Mouse (Mus musculus) lung, adult 18-20 months (tissue): Measurements from ENCODE around the gene Ppp1r18.

ENCODE experiments used
- DNase-seq, 2 experiments: peaks; one replicate each; pipeline ENCODE4 v3.0.0; 2022; ENCODE audit warnings: mixed read lengths in 2 of 2

Gene Ppp1r18

DNA sequence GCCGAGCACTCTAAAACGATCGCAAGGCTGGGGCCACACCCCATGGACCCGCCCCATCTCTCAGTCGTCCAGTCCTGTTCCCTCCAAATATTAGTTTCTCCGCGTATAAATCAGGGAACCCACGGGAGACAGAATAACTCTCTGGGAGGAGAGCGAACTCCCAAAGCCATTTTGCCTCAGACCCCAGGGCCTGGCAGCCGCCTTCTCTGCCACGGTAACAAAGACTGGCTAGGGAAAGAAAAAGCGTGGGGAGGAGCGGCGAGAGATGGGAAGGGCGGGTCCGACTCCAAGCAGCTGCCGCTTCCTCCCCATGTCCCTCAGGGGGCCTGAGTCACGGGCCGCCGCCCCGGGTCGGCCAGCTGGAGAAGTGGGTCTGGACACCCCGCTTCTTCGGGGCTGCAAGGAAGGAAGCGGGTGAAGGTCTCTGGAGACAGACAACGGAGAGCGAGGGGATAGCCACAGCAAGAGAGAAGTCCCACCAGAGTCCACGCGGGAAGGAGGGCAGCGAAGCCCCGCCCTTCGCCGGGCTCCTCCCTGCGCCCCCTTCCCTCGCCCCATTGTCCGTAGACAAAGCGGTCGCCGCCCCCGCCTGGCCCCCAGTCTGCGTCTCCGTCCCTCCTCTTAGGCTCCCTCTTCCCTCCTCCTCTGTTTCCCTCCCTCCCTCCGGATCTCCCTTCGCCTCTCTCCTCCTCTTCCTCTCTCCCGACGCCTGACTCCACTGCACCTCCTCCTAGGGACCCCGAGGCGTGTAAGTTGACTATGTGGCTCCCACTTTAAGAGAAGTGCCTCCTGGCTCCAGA is at the start of gene Ppp1r18:
Gene Ppp1r18 (plus strand): TSS at position 113 of the 800 bp plus-strand sequence.
- DNase-seq = peak; percentile 72 to 75

- no peak for DNase-seq
Observed at GRCm38 (mm10) chr17:35815836-35816235, 49.6 kb upstream of the Ppp1r18 start.

GRCm38 (mm10) chr17:35816686-35817085 is 48.7 kb upstream of the Ppp1r18 start:
- no peak for DNase-seq

DNA sequence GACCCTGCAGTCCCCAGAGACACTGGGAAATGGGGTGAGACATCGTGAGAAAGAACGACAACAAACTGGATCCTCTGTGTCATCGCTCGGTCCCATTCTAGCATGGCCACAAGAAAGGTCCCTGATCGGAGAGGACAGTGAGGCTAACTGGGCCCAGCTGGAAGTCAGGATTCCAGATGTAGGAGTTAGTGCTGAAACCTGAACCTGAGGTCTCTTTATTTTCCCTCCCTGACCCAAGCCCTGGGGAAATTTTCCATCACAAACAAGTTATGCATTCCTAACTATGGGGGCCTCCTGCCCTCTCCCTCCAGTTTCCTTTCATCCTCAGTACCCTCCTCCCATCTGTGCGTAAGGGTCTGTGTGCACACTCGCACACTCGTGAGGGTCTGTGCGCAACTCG is 48.2 kb upstream of the Ppp1r18 start:
- no peak for DNase-seq

DNA sequence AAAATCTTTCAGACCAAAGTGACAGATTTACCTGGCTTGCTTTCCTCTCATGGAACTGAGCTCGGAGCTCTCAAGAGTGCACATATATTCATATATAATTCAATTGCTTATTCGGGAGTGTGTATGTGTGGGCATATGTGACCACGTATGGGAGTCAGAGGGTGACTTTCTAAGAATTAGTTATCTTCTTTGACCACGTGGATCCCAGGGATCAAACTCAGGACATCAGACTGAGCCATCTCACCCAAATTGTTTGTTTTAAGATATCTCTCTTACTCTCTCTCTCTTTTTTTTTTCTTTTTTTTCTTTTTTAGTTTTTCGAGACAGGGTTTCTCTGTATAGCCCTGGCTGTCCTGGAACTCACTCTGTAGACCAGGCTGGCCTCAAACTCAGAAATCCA is 45.3 kb upstream of the Ppp1r18 start:
- DNase-seq = no peak

GRCm38 (mm10) chr17:35821439-35822430 is 43.7 kb upstream of the Ppp1r18 start, which contains the start of gene Ier3:
Gene Ier3 (plus strand): TSS chr17:35821684.
- DNase-seq = peak; percentile 95 to 97

DNA sequence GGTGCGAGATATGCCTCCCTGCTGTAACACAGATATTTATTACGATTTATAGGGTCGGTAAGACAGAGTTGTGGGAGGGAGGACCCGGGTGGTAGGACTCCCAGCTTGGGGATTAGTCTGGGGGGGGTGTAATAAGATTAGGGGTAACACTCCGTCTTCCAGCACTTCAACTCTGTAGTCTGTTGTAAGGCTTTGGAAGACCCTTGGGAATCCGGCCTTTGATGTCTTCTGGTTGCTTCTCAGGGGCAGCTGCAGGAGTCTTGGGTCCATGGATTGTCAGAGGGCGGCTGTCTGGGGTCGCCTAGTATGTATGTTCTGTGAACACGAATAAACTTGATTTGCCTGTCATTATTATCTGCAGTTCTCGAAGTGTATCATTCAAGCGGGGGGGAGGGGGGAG is 42.8 kb upstream of the Ppp1r18 start:
- DNase-seq = no peak

DNA sequence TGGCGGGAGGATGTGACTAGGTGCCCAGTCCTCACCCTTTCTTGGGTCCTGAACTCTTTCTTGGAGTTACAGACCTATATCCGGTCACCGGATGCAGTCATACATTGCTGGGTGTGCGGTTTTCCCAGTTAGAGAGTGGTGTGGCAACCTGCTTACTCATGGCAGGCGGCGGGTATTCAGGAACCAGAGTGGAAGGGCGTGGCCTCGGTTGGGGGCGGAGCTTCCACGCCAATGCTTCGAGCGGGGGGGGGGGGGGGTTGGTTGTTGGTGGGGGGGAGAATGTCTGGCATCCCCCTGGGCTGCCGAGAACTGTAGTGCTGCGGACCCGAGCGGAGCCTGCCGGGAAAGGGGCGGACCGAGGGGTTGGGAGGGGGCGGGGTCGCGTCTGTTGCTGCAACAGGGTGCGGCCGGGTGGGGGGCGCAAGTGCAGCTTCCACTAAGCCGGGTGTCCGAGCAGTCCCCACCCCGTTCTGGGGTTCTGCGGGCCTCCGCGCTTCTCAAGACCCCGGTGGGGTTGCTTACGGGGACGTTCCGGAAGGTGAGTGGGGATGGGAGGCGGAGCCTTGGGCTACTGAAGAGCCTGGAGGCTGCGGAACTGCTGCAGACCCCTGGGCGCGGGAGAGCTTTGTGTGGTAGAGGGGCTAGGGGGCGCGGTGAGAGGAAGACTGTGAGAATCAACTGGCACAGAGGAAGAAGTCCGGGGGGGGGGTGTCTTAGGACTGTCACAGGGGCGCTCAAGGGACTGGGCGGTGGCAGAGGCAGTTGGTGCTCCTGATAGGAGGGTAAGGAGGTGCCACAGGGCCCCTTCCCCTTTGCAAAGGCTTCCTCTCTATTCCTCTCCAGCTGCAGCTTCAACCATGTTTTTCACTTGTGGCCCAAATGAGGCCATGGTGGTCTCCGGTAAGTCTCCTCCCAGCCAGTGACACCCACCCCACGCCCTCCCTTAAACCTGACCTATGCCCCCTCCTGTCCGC is 42.1 kb upstream of the Ppp1r18 start, which contains the start of gene Flot1:
Gene Flot1 (plus strand): TSS at position 267 of the 974 bp plus-strand sequence.
- peak; percentile 91 to 94 for DNase-seq

- DNase-seq = no peak
Observed at GRCm38 (mm10) chr17:35824402-35824801, 41.0 kb upstream of the Ppp1r18 start.

DNA sequence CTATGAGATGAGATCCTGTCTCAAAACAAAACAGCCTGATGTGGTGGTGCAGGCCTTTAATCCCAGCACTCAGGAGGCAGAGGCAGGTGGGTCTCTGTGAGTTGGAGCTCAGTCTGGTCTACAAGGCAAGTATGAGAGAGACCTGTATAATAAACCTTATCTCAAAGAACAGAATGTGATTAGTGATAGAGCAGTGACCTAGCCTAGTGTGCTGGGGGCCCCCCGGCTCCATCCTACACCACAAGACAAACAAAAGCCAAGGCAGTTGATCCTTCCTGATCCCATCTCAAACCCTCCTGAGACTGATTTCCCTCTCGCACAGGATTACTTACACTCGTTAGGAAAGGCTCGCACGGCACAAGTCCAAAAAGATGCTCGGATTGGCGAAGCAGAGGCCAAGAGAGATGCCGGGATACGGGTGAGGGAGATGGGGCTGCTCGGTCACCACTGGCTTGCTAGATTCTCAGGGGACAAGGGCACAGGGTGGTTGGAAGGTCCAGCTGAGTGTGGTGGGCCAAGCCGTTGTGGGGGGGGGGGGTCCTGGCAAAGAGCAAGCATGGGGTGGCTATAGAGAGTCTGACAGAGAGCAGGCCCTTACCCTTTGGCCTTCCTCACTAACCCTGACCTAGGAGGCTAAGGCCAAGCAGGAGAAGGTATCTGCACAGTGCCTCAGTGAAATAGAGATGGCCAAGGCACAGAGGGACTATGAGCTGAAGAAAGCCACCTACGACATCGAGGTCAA is 40.1 kb upstream of the Ppp1r18 start:
- DNase-seq = no peak

- peak; percentile 87 to 89 for DNase-seq
Observed at GRCm38 (mm10) chr17:35829737-35830136, 35.7 kb upstream of the Ppp1r18 start.

DNA sequence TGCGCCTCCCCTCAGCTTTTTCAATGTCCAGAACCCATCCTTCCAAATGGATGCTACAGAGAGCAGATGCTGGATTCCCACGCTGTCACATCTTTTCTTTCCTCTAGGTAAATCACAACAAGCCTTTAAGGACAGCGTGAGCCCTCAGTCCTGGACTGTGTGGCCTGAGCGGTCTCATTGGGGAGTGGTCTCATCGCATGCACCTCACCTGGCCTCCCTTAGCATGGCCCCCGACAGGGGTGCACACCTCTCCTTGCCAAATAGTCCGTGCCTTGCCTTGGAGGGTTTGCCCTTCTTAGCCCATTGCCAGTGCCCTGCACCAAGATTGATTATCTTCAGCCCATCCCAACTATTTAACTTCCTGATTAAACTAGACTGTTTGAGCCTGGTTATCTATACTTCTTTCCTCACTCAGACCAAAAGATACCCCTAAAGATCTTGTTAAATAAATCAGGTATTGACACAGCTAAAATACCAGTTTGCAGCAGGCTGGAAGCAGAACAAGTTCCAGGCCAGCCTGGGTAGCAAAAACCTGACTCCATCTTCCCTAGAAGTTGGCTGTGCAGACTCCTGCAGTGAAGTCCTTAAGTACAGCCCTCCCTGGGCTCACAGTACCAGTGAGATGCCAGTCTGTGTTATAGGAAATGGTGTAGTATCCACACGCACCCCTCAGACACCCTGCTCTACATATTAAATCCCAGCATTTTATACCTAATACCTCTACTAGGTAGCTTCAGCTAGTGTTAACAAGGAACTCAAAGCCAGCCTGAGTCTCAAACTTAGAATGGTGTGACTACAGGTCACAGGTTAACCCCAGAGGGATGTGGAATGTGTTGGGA is 32.8 kb upstream of the Ppp1r18 start:
- no peak for DNase-seq

DNA sequence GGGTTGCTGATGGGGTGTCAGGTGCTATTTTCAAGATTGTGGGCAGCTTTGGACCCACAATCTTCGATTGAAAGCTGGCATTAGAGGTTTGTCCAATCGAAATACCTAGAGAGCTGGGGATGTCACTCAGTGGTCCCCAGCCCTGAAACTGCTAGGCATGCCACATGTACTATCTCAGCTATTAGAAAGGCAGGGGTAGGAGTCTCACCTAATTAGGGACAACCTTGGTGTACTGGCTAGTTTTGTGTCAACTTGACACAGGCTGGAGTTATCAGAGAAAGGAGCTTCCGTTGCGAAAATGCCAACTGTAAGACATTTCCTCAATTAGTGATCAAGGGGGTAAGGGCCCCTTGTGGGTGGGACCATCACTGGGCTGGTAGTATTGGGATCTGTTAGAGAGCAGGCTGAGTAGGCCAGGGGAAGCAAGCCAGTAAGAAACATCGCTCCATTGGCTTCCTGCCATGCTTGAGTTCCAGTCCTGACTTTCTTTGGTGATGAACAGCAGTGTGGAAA is 32.1 kb upstream of the Ppp1r18 start:
- DNase-seq = no peak

GRCm38 (mm10) chr17:35833894-35834293 is 31.5 kb upstream of the Ppp1r18 start:
- DNase-seq = no peak

DNA sequence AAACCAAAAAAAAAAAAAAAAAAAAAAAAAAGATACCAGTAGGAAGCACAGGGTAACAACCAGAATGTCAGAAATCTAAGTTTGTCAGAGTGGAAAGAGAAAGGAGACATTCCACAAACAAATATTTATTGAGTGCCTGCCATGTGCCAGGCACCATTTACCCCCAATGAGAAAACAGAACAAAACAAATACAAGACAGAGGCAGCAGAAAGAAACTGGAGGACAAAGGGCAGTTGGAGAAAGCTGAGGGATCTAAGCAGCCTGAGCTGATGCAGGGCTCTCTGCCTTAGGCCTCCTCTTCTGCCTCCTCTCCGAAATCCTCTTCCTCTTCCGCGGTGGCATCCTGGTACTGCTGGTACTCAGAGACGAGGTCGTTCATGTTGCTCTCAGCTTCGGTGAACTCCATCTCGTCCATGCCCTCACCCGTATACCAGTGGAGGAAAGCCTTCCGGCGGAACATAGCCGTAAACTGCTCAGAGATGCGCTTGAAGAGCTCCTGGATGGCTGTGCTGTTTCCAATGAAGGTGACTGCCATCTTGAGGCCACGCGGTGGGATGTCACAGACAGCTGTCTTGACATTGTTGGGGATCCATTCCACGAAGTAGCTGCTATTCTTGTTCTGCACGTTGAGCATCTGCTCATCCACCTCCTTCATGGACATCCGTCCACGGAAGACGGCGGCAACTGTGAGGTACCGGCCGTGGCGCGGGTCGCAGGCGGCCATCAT is 30.5 kb upstream of the Ppp1r18 start:
- DNase-seq = no peak

DNA sequence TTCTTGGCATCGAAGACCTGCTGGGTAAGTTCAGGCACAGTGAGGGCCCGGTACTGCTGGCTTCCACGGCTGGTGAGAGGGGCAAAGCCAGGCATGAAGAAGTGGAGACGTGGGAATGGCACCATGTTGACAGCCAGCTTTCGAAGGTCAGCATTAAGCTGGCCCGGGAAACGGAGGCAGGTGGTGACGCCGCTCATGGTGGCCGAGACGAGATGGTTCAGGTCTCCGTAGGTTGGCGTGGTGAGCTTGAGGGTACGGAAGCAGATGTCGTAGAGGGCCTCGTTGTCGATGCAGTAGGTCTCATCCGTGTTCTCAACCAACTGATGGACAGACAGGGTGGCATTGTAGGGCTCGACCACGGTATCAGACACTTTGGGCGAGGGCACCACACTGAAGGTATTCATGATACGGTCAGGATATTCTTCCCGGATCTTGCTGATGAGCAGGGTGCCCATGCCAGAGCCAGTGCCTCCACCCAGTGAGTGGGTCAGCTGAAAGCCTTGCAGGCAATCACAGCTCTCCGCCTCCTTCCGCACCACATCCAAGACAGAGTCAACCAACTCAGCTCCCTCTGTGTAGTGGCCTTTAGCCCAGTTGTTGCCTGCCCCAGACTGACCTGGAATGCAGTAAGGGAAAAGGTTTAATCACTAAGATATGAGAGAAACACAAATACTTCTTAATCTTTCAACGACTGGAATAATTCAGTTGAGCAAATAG is 29.8 kb upstream of the Ppp1r18 start:
- no peak for DNase-seq

DNA sequence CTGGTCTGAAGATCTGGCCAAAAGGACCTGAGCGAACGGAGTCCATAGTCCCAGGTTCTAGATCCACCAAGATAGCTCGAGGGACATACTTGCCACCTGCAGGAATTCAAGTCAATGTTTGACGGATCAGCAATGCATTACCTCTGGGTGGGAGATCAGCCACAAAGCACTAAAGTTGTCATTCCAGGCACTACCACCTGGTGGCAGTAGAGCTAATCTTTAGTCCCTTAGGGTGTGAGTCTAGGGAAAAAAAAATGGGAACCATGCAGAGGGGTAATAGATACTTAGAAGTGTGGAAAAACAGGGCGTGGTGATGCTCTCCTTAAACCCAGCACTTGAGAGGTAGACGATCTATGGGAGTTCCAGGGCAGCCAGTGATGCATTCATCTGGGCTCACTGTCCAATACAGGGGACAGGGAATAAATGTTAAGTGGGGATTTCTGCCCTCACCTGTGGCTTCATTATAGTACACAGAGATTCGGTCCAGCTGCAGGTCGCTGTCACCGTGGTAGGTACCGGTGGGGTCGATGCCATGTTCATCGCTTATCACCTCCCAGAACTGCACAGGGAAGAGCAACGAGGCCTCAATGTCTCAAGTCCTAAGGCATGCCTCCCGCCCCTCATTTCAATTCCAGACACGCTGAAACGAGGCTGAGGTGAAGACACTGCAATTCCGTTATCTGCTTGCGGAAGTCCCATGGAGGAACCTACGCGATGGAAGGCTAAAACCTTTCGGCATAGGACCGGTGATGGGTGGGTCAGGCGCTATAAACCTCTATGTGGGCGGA is 29.0 kb upstream of the Ppp1r18 start:
- peak; percentile 80 to 87 for DNase-seq

DNA sequence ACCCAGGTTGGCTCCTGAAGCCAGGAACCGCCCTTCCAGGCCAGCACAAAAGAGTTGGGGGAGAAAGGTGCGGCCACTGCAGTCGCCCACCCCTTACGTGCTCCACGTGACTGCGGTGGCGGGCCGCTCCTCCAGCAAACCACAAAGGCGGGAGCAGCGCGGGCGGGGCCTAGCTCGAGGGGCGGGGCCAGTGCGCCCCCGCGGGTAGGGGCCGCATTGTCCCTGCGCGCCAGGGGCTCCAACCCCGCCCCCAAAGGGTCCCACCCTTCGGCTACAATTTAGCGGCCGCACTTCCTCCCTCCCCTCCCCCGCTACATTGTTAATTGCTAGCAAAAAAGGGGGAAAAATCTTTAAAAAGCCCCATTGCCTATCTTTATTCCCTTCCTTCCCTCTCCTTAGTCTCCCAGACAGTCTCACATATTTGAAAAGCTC is 28.4 kb upstream of the Ppp1r18 start:
- DNase-seq = peak; percentile 87 to 90
